Mouse (Mus musculus) heart, embryonic 10.5 days (tissue): ENCODE measurements around the gene Gm12216. TPM values are rescaled to one million over a fixed set of nuclear protein-coding genes. Genes with fewer than 3 reads are reported as not detected.

Source experiments
- DNase-seq: peaks from one replicate; pipeline ENCODE4 v3.0.0-alpha.2; 2017; ENCODE audit warnings: low spot score
- H3K27ac ChIP-seq: fragments of 300-500 bp; sonication (generic); 2 replicates; pipeline ENCODE4 v1.5.1; 2016; ENCODE audit warnings: mild to moderate bottlenecking
- H3K27me3 ChIP-seq: fragments of 300-500 bp; sonication (generic); 2 replicates; pipeline ENCODE4 v1.6.1; 2016; ENCODE audit warnings: mild to moderate bottlenecking; ENCODE audit not compliant: poor library complexity, insufficient read depth, severe bottlenecking
- H3K36me3 ChIP-seq: fragments of 300-500 bp; sonication (generic); 2 replicates; pipeline ENCODE4 v1.6.1; 2016; ENCODE audit warnings: mild to moderate bottlenecking, moderate library complexity
- H3K4me1 ChIP-seq: fragments of 300-500 bp; sonication (generic); 2 replicates; pipeline ENCODE4 v1.6.1; 2016; ENCODE audit warnings: mild to moderate bottlenecking
- H3K4me3 ChIP-seq: fragments of 300-500 bp; sonication (generic); 2 replicates; pipeline ENCODE4 v1.5.1; 2016; ENCODE audit warnings: mild to moderate bottlenecking, moderate library complexity
- H3K9me3 ChIP-seq: fragments of 300-500 bp; sonication (generic); 2 replicates; pipeline ENCODE4 v1.6.1; 2016; ENCODE audit warnings: mild to moderate bottlenecking, moderate library complexity
- WGBS: fragments of 180-500 bp; shearing (Covaris S2); methylation state at CpG from one replicate; pipeline ENCODE4 v1.1.7; 2016; 5-methylcytosine and 5-hydroxymethylcytosine counted together
- polyA plus RNA-seq: library from polyadenylated mRNA; unstranded; fragments of >200 nt; fragmentation: Nextera tagmentation; extraction: Ambion mirVana; gene quantifications from 2 replicates; pipeline ENCODE4 v1.2.1, GENCODE M21; 2016

The Gm12216 gene
- polyA plus RNA-seq, 1 experiment from 2014 or later = 0.15 TPM

GRCm38 (mm10) chr11:53810749-53811148 lies 48.3 kb downstream of the Gm12216 start:
- no peaks in the 10 kb centered on the region for H3K9me3 ChIP-seq
- H3K27ac ChIP-seq = no peak overlapping the region
- 46% methylated on average over 2 of the region's 2 CpGs for WGBS
- H3K4me1 ChIP-seq = no peaks in the 10 kb centered on the region; the same call in 1 of the 2 replicates
- no peak overlapping the region for H3K4me3 ChIP-seq
- DNase-seq = no peak
- H3K27me3 ChIP-seq = no peaks in the 10 kb centered on the region
- no peaks in the 10 kb centered on the region for H3K36me3 ChIP-seq

GRCm38 (mm10) chr11:53810156-53810555 lies 48.9 kb downstream of the Gm12216 start:
- Histone ChIP-seq H3K4me3 (no peak overlapping the region), H3K36me3 (no peaks in the 10 kb centered on the region), H3K4me1 (no peaks in the 10 kb centered on the region; the same call in 1 of the 2 replicates), H3K9me3 (no peaks in the 10 kb centered on the region), H3K27ac (no peak overlapping the region), H3K27me3 (no peaks in the 10 kb centered on the region)
- DNase-seq = no peak
- 57% methylated on average over 5 of the region's 5 CpGs for WGBS

- no peaks in the 10 kb centered on the region; the same call in 1 of the 2 replicates for H3K4me1 ChIP-seq
- H3K4me3 ChIP-seq = no peak overlapping the region
- no peaks in the 10 kb centered on the region for H3K27me3 ChIP-seq
- H3K36me3 ChIP-seq = no peaks in the 10 kb centered on the region
- H3K9me3 ChIP-seq = no peaks in the 10 kb centered on the region
- WGBS = 43% methylated on average over 5 of the region's 5 CpGs
- H3K27ac ChIP-seq = no peak overlapping the region
- DNase-seq = no peak
These were observed 49.7 kb downstream of the Gm12216 start for GRCm38 (mm10) chr11:53809354-53809753.

GRCm38 (mm10) chr11:53805786-53806185 lies 53.3 kb downstream of the Gm12216 start:
- no peaks in the 10 kb centered on the region for H3K36me3 ChIP-seq
- H3K27ac ChIP-seq = no peak overlapping the region; the same call in 1 of the 2 replicates
- no peak overlapping the region for H3K4me3 ChIP-seq
- no peaks in the 10 kb centered on the region; the same call in 1 of the 2 replicates for H3K4me1 ChIP-seq
- WGBS = 69% methylated on average over 9 of the region's 9 CpGs
- peak; percentile 54 for DNase-seq
- no peaks in the 10 kb centered on the region for H3K9me3 ChIP-seq
- H3K27me3 ChIP-seq = peaks cover 3% of the 10 kb centered on the region; the same call in 1 of the 2 replicates

GRCm38 (mm10) chr11:53804569-53805344 lies 54.3 kb downstream of the Gm12216 start:
- no peak overlapping the region for H3K27ac ChIP-seq

GRCm38 (mm10) chr11:53803494-53803893 lies 55.6 kb downstream of the Gm12216 start:
- 78% methylated on average over 6 of the region's 6 CpGs for WGBS
- H3K4me1 ChIP-seq = no peaks in the 10 kb centered on the region
- H3K9me3 ChIP-seq = no peaks in the 10 kb centered on the region
- no peak for DNase-seq
- H3K27ac ChIP-seq = no peak overlapping the region
- H3K27me3 ChIP-seq = peaks cover 3% of the 10 kb centered on the region; the same call in 1 of the 2 replicates
- H3K36me3 ChIP-seq = no peaks in the 10 kb centered on the region
- H3K4me3 ChIP-seq = no peak overlapping the region

More at GRCm38 (mm10) chr11:53804569-53805344, 54.3 kb downstream of the Gm12216 start:
- peak; percentile 52 for DNase-seq
- no peaks in the 10 kb centered on the region for H3K36me3 ChIP-seq
- peaks cover 3% of the 10 kb centered on the region; the same call in 1 of the 2 replicates for H3K27me3 ChIP-seq
- H3K4me1 ChIP-seq = no peaks in the 10 kb centered on the region
- no peak overlapping the region for H3K4me3 ChIP-seq
- H3K9me3 ChIP-seq = no peaks in the 10 kb centered on the region
- 81% methylated on average over 14 of the region's 14 CpGs for WGBS

GRCm38 (mm10) chr11:53803093-53803492 lies 56.0 kb downstream of the Gm12216 start:
- Histone ChIP-seq H3K27me3 (peaks cover 3% of the 10 kb centered on the region; the same call in 1 of the 2 replicates), H3K36me3 (no peaks in the 10 kb centered on the region), H3K4me3 (no peak overlapping the region), H3K4me1 (no peaks in the 10 kb centered on the region), H3K27ac (no peak overlapping the region), H3K9me3 (no peaks in the 10 kb centered on the region)
- WGBS = 65% methylated on average over 12 of the region's 12 CpGs
- DNase-seq = peak; percentile 69

GRCm38 (mm10) chr11:53800975-53801374 lies 58.1 kb downstream of the Gm12216 start:
- Histone ChIP-seq H3K9me3 (no peaks in the 10 kb centered on the region), H3K27ac (no peak overlapping the region), H3K4me1 (peaks cover 10% of the 10 kb centered on the region), H3K27me3 (peaks cover 3% of the 10 kb centered on the region; the same call in 1 of the 2 replicates), H3K4me3 (no peak overlapping the region), H3K36me3 (no peaks in the 10 kb centered on the region)
- 78% methylated on average over 5 of the region's 5 CpGs for WGBS
- DNase-seq = no peak

- H3K4me1 ChIP-seq = peaks cover 20% of the 10 kb centered on the region
- H3K4me3 ChIP-seq = no peak overlapping the region
- H3K9me3 ChIP-seq = no peaks in the 10 kb centered on the region
- no peak overlapping the region for H3K27ac ChIP-seq
- 60% methylated on average over 4 of the region's 4 CpGs for WGBS
- H3K36me3 ChIP-seq = no peaks in the 10 kb centered on the region
- no peak for DNase-seq
- peaks cover 3% of the 10 kb centered on the region; the same call in 1 of the 2 replicates for H3K27me3 ChIP-seq
These were observed 59.0 kb downstream of the Gm12216 start for GRCm38 (mm10) chr11:53800036-53800435.

- WGBS = 89% methylated on average over 10 of the region's 10 CpGs
- no peak overlapping the region for H3K27ac ChIP-seq
- H3K36me3 ChIP-seq = no peaks in the 10 kb centered on the region
- H3K27me3 ChIP-seq = peaks cover 3% of the 10 kb centered on the region; the same call in 1 of the 2 replicates
- H3K4me1 ChIP-seq = peaks cover 34% of the 10 kb centered on the region
- no peaks in the 10 kb centered on the region for H3K9me3 ChIP-seq
- no peak for DNase-seq
- H3K4me3 ChIP-seq = no peak overlapping the region
These were observed 60.9 kb downstream of the Gm12216 start for GRCm38 (mm10) chr11:53798041-53798711.

GRCm38 (mm10) chr11:53797386-53797920 lies 61.6 kb downstream of the Gm12216 start:
- Histone ChIP-seq H3K9me3 (peaks cover 3% of the 10 kb centered on the region; the same call in 1 of the 2 replicates), H3K4me3 (no peak overlapping the region), H3K4me1 (peaks cover 34% of the 10 kb centered on the region), H3K27me3 (peaks cover 3% of the 10 kb centered on the region; the same call in 1 of the 2 replicates), H3K27ac (no peak overlapping the region), H3K36me3 (no peaks in the 10 kb centered on the region)
- 65% methylated on average over 6 of the region's 6 CpGs for WGBS
- no peak for DNase-seq

GRCm38 (mm10) chr11:53796409-53797151 lies 62.5 kb downstream of the Gm12216 start:
- no peak for DNase-seq
- Histone ChIP-seq H3K36me3 (no peaks in the 10 kb centered on the region), H3K27me3 (no peaks in the 10 kb centered on the region), H3K4me3 (no peak overlapping the region), H3K9me3 (peaks cover 3% of the 10 kb centered on the region; the same call in 1 of the 2 replicates), H3K4me1 (peaks cover 34% of the 10 kb centered on the region), H3K27ac (peak overlapping the region; percentile 83)
- WGBS = 59% methylated on average over 12 of the region's 12 CpGs
